ENCODE assay signal across 12 mouse cellular contexts in genomic region chr16:17939255-17939751, GRCm38 (mm10). TPM values are rescaled to one million over a fixed set of nuclear protein-coding genes. Genes with fewer than 3 reads are reported as not detected.
DNase-seq lines count a peak whose midpoint lies in the region; ATAC-seq and TF ChIP-seq lines count a peak whose summit lies in the region.
"Had no signal": no experiment of that assay in that cellular context is flagged by ENCODE, and none has a peak within 500 bp of the region (broad histone marks: within the 10 kb centered on the region; RNA-seq: fewer than 3 reads in every experiment).

No protein-coding gene starts in this region.

- peak; percentile 69 for ATAC-seq in kidney, postnatal 0 days (replicated peaks; ENCODE audit: low FRiP score, low read depth)
- peak; percentile 83 for ATAC-seq in erythroid progenitor cell, adult 5-6 weeks (replicated peaks; ENCODE audit: low FRiP score, poor library complexity, severe bottlenecking)

- no peak overlapping the region for H3K4me3 ChIP-seq in kidney, postnatal 0 days (replicated peaks; ENCODE audit: low read depth, low read length)
- peak overlapping the region; percentile 28 for H3K4me3 ChIP-seq in megakaryocyte, embryonic 14.5 days (replicated peaks)
- H3K4me3 ChIP-seq: limb, embryonic 12.5 days had no signal

- H3K9me3 ChIP-seq in kidney, postnatal 0 days (replicated peaks; ENCODE audit: low read length), result no peaks in the 10 kb centered on the region
- no peaks in the 10 kb centered on the region for H3K9me3 ChIP-seq in megakaryocyte, embryonic 14.5 days
- H3K9me3 ChIP-seq: limb, embryonic 12.5 days had no signal

- no peak overlapping the region for H3K4me2 ChIP-seq in kidney, postnatal 0 days (ENCODE audit: low read length)
- H3K4me2 ChIP-seq: limb, embryonic 12.5 days had no signal

- DNase-seq in kidney, postnatal 0 days (ENCODE audit: low spot score), result no peak
- no peak for DNase-seq in kidney, adult 9 months
- peak; percentile 84 for DNase-seq in adipocyte (ENCODE audit: low spot score)
- no peak for DNase-seq in cerebellum, adult 9-11 months
- no peak for DNase-seq in urinary bladder, adult 18-20 months (ENCODE audit: low spot score in 2 of 2)
- no peak for DNase-seq in lung, postnatal 4 days
- DNase-seq: gastrocnemius, postnatal 36 days; right cerebral cortex, postnatal 4 days had no signal

- no peaks in the 10 kb centered on the region for H3K36me3 ChIP-seq in kidney, postnatal 0 days (ENCODE audit: insufficient read depth, low read length)
- H3K36me3 ChIP-seq in megakaryocyte, embryonic 14.5 days (replicated peaks; ENCODE audit: low read length), result no peaks in the 10 kb centered on the region
- H3K36me3 ChIP-seq: limb, embryonic 12.5 days had no signal

- no peak overlapping the region for H3K27ac ChIP-seq in kidney, postnatal 0 days
- H3K27ac ChIP-seq: limb, embryonic 12.5 days had no signal

- no peaks in the 10 kb centered on the region for H3K4me1 ChIP-seq in kidney, postnatal 0 days (replicated peaks; ENCODE audit: insufficient read depth, low read length)
- H3K4me1 ChIP-seq in megakaryocyte, embryonic 14.5 days, result peaks cover 54% of the 10 kb centered on the region
- H3K4me1 ChIP-seq: limb, embryonic 12.5 days had no signal

- no peak for TF ChIP-seq CTCF in kidney, postnatal 0 days (IDR thresholded peaks at IDR 0.05; ENCODE audit: low read depth)

- H3K9ac ChIP-seq in kidney, postnatal 0 days (ENCODE audit: low read depth, low read length), result no peak overlapping the region
- H3K9ac ChIP-seq: limb, embryonic 12.5 days had no signal

- no peaks in the 10 kb centered on the region for H3K27me3 ChIP-seq in kidney, postnatal 0 days (ENCODE audit: insufficient read depth, low read length)
- H3K27me3 ChIP-seq in megakaryocyte, embryonic 14.5 days (replicated peaks), result no peaks in the 10 kb centered on the region

- WGBS in kidney, postnatal 0 days, result 57% methylated on average over 9 of the region's 9 CpGs

RNA-seq across cellular contexts. Expression of gene Slc25a1, which starts 11.3 kb away (rescaled TPM):
- 116 and 123 TPM in 2 replicates for polyA plus RNA-seq in kidney, postnatal 0 days (2015; fragmentation: Nextera tagmentation; extraction: Ambion mirVana)
- total RNA-seq in erythroid progenitor cell, adult 5-6 weeks (2015; ENCODE audit: low replicate concordance), result 0.84 and 12.3 TPM in 2 replicates
- total RNA-seq in erythroid progenitor cell, adult 5-6 weeks (2017; ENCODE audit: low replicate concordance), result 8.5 and 9.9 TPM in 2 replicates
- 396 and 555 TPM in 2 replicates for polyA plus RNA-seq in megakaryocyte, embryonic 14.5 days (2012; ENCODE audit: insufficient read depth, low replicate concordance)

RNA-seq across cellular contexts. Expression of gene Gsc2, which starts 24.4 kb away (rescaled TPM):
- 0.09 TPM in 1 of 2 replicates, not detected in the other for polyA plus RNA-seq in kidney, postnatal 0 days (2015; fragmentation: Nextera tagmentation; extraction: Ambion mirVana)
- total RNA-seq in erythroid progenitor cell, adult 5-6 weeks (2015; ENCODE audit: low replicate concordance), result not detected in 2 replicates
- not detected in 2 replicates for total RNA-seq in erythroid progenitor cell, adult 5-6 weeks (2017; ENCODE audit: low replicate concordance)
- not detected in 2 replicates for polyA plus RNA-seq in megakaryocyte, embryonic 14.5 days (2012; ENCODE audit: insufficient read depth, low replicate concordance)
- total RNA-seq: adrenal gland, postnatal 36 days; gastrocnemius, postnatal 36 days had no signal
- polyA plus RNA-seq: limb, embryonic 12.5 days had no signal

RNA-seq across cellular contexts. Expression of gene Ess2, which starts 28.2 kb away (rescaled TPM):
- polyA plus RNA-seq in kidney, postnatal 0 days (2015; fragmentation: Nextera tagmentation; extraction: Ambion mirVana), result 27.6 and 28.1 TPM in 2 replicates
- total RNA-seq in erythroid progenitor cell, adult 5-6 weeks (2015; ENCODE audit: low replicate concordance), result 9.4 and 10.9 TPM in 2 replicates
- total RNA-seq in erythroid progenitor cell, adult 5-6 weeks (2017; ENCODE audit: low replicate concordance), result 9.6 and 27.5 TPM in 2 replicates
- polyA plus RNA-seq in megakaryocyte, embryonic 14.5 days (2012; ENCODE audit: insufficient read depth, low replicate concordance), result 21.8 and 24.0 TPM in 2 replicates

RNA-seq across cellular contexts. Expression of gene Tssk2, which starts 40.9 kb away (rescaled TPM):
- polyA plus RNA-seq in kidney, postnatal 0 days (2015; fragmentation: Nextera tagmentation; extraction: Ambion mirVana), result not detected in 2 replicates
- not detected in 2 replicates for total RNA-seq in erythroid progenitor cell, adult 5-6 weeks (2015; ENCODE audit: low replicate concordance)
- not detected in 2 replicates for total RNA-seq in erythroid progenitor cell, adult 5-6 weeks (2017; ENCODE audit: low replicate concordance)
- polyA plus RNA-seq in megakaryocyte, embryonic 14.5 days (2012; ENCODE audit: insufficient read depth, low replicate concordance), result not detected in 2 replicates
- total RNA-seq: adrenal gland, postnatal 36 days; gastrocnemius, postnatal 36 days had no signal
- polyA plus RNA-seq: limb, embryonic 12.5 days had no signal

RNA-seq across cellular contexts. Expression of gene Vpreb2, which starts 40.9 kb away (rescaled TPM):
- polyA plus RNA-seq in kidney, postnatal 0 days (2015; fragmentation: Nextera tagmentation; extraction: Ambion mirVana), result not detected in 2 replicates
- 8.8 TPM in 1 of 2 replicates, not detected in the other for total RNA-seq in erythroid progenitor cell, adult 5-6 weeks (2015; ENCODE audit: low replicate concordance)
- total RNA-seq in erythroid progenitor cell, adult 5-6 weeks (2017; ENCODE audit: low replicate concordance), result not detected in 2 replicates
- not detected in 2 replicates for polyA plus RNA-seq in megakaryocyte, embryonic 14.5 days (2012; ENCODE audit: insufficient read depth, low replicate concordance)
- total RNA-seq: adrenal gland, postnatal 36 days; gastrocnemius, postnatal 36 days had no signal
- polyA plus RNA-seq: limb, embryonic 12.5 days had no signal
